Mouse (Mus musculus) liver, postnatal 0 days (tissue): ENCODE data around the gene Tln2. TPM values are rescaled to one million over a fixed set of nuclear protein-coding genes. Genes with fewer than 3 reads are reported as not detected.

Experiments used
- ATAC-seq: fragments of 200-750 bp; cut with Nextera tagmentation; 2 replicates; pipeline ENCODE4 v1.8.0; 2017; ENCODE audit warnings: mild to moderate bottlenecking, moderate library complexity
- DNase-seq: peaks from one replicate; pipeline ENCODE4 v3.0.0-alpha.2; 2016
- H3K27ac ChIP-seq: fragments of 300-500 bp; sonication (generic); 2 replicates; pipeline ENCODE4 v1.5.1; 2014; ENCODE audit warnings: antibody characterized with exemption, moderate library complexity, mild to moderate bottlenecking, low read depth
- H3K27me3 ChIP-seq: fragments of 300-500 bp; sonication (generic); 2 replicates; pipeline ENCODE4 v1.6.1; 2014; ENCODE audit warnings: low read length, control low read depth, mixed read lengths; ENCODE audit not compliant: insufficient read depth
- H3K36me3 ChIP-seq: fragments of 300-500 bp; sonication (generic); replicated peaks from 2 replicates; pipeline ENCODE4 v1.6.1; 2014; ENCODE audit warnings: mild to moderate bottlenecking, control low read depth, low read length, moderate library complexity, mixed read lengths; ENCODE audit not compliant: insufficient read depth
- H3K4me1 ChIP-seq: fragments of 300-500 bp; sonication (generic); 2 replicates; pipeline ENCODE4 v1.6.1; 2014; ENCODE audit warnings: antibody characterized with exemption, mild to moderate bottlenecking, control low read depth; ENCODE audit not compliant: insufficient read depth
- H3K4me2 ChIP-seq: fragments of 300-500 bp; sonication (generic); 2 replicates; pipeline ENCODE4 v1.6.1; 2014; ENCODE audit warnings: low read depth, mild to moderate bottlenecking, low read length, moderate library complexity, mixed read lengths
- H3K4me3 ChIP-seq: fragments of 300-500 bp; sonication (generic); 2 replicates; pipeline ENCODE4 v1.5.1; 2014; ENCODE audit warnings: low read depth, low read length
- H3K9ac ChIP-seq: fragments of 300-500 bp; sonication (generic); replicated peaks from 2 replicates; pipeline ENCODE4 v1.6.1; 2014; ENCODE audit warnings: mild to moderate bottlenecking, moderate library complexity
- H3K9me3 ChIP-seq: fragments of 300-500 bp; sonication (generic); 2 replicates; pipeline ENCODE4 v1.6.1; 2016; ENCODE audit warnings: mild to moderate bottlenecking, control low read depth, low read length, mixed read lengths
- CTCF ChIP-seq: sonication (generic); IDR thresholded peaks from 2 replicates; pipeline ENCODE4 v1.5.1; 2016; ENCODE audit warnings: antibody characterized with exemption, low read depth
- EP300 ChIP-seq: IDR thresholded peaks from 2 replicates; pipeline ENCODE4 v1.6.1; 2016; ENCODE audit warnings: antibody characterized with exemption, low read depth, mild to moderate bottlenecking
- WGBS: fragments of 180-500 bp; shearing (Covaris S2); extraction: QIAGEN DNeasy Blood & Tissue Kit; methylation state at CpG from one replicate; pipeline ENCODE4 v1.1.7; 2014; ENCODE audit not compliant: insufficient replicate concordance; 5-methylcytosine and 5-hydroxymethylcytosine counted together
- polyA plus RNA-seq: library from polyadenylated mRNA; unstranded; fragments of >200 nt; fragmentation: Nextera tagmentation; extraction: Ambion mirVana; gene quantifications from 2 replicates; pipeline ENCODE4 v1.2.1, GENCODE M21; 2015

Gene Tln2
- polyA plus RNA-seq, 1 experiment from 2014 or later = 3.5 TPM

DNA sequence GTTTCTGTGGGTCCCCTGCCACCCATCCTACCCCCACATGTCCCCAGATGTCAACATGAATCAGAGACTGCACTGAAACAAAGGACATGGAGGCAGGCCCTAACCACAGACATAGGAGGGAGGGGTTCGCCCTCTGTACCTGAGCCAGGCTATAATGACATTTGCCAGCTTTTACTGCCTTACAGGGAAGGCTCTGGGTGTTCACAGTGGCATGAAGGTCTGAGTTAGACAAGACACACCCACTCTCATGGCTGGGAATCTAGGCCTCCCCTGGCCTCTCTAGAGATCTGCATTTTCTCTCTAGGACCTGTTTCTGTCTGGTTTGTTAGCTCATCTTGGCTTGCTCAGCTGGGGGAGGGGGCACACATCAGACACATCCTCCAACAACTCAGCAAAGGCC is 380.8 kb downstream of the Tln2 start:
- Histone ChIP-seq H3K9ac (no peak overlapping the region), H3K27ac (no peak overlapping the region), H3K36me3 (no peaks in the 10 kb centered on the region), H3K4me2 (no peak overlapping the region), H3K4me3 (no peak overlapping the region), H3K27me3 (no peaks in the 10 kb centered on the region), H3K4me1 (no peaks in the 10 kb centered on the region), H3K9me3 (no peaks in the 10 kb centered on the region)
- TF ChIP-seq CTCF (no peak), EP300 (no peak)
- WGBS = 63% methylated on average over 1 of the region's 1 CpGs
- no peak for ATAC-seq
- DNase-seq = no peak

DNA sequence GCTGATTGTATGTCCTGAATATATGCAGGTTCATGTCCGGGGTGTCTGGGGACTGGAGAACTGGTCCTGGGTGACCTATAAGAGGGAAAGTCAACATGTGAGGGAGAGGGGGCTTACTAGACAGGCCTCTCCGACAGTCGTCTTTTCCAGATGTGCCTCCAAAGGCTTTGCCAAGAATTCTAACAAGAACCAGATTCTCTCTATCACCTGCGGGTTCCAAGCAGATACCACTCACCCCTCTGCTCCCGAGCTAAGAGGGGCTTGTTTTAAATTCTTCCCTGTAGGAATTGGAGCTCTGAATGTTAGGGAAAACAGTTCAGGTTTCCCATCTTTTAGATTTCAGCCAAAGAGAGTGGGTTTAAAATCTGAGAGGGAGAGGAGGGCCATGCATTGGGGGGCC is 381.3 kb downstream of the Tln2 start:
- 77% methylated on average over 5 of the region's 5 CpGs for WGBS
- DNase-seq (no peak), ATAC-seq (no peak)
- Histone ChIP-seq H3K4me1 (no peaks in the 10 kb centered on the region), H3K27ac (no peak overlapping the region), H3K27me3 (no peaks in the 10 kb centered on the region), H3K9ac (no peak overlapping the region), H3K36me3 (no peaks in the 10 kb centered on the region), H3K4me2 (no peak overlapping the region), H3K4me3 (no peak overlapping the region), H3K9me3 (no peaks in the 10 kb centered on the region)
- no peak for TF ChIP-seq CTCF
- no peak for TF ChIP-seq EP300

DNA sequence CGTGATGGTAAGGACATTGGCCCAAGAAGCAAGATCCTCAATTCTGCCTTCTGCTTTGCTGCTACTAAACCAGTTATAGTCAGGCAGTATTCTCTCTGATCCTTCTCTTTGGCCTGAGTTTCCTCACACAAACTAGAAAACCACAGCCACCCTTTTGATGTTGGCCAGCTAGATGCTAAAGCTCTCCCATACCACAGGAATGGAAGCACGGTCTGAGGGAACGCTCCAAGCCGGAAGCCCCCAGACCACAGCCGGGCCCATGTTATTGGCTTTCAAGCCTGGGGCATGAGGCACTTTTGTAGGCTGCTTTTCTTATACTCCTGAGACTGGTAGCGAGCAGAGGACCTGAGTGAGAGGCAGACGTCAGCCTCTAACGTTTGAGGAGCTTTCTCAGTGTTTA is 383.4 kb downstream of the Tln2 start:
- H3K4me2 ChIP-seq = no peak overlapping the region
- 44% methylated on average over 8 of the region's 8 CpGs for WGBS
- H3K27me3 ChIP-seq = no peaks in the 10 kb centered on the region
- H3K4me1 ChIP-seq = no peaks in the 10 kb centered on the region
- no peak for TF ChIP-seq EP300
- no peak for TF ChIP-seq CTCF
- H3K36me3 ChIP-seq = no peaks in the 10 kb centered on the region
- no peak for ATAC-seq
- no peak for DNase-seq
- H3K9me3 ChIP-seq = no peaks in the 10 kb centered on the region
- H3K27ac ChIP-seq = no peak overlapping the region
- no peak overlapping the region for H3K9ac ChIP-seq
- H3K4me3 ChIP-seq = no peak overlapping the region

DNA sequence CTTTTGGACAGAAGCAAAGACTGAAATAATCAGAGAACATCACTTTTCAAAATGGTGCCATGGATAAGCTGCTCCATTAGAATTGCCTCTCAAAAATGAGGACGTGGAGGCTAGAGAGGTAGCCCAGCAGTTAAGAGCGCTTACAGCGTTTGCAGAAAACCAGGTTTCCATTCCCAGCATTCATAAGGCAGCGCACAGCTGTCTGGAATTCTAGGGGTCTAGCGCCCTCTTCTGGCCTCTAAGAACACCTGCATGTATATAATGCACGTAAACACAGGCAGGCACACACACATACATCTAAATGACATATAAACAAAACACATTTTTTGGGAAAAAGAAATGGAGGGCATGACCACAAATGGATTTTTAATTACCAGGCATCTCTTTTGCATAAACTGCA is 385.7 kb downstream of the Tln2 start:
- WGBS = 85% methylated on average over 6 of the region's 6 CpGs
- no peaks in the 10 kb centered on the region for H3K9me3 ChIP-seq
- H3K9ac ChIP-seq = no peak overlapping the region
- ATAC-seq = no peak
- no peaks in the 10 kb centered on the region for H3K4me1 ChIP-seq
- no peak overlapping the region for H3K27ac ChIP-seq
- no peak overlapping the region for H3K4me2 ChIP-seq
- no peaks in the 10 kb centered on the region for H3K36me3 ChIP-seq
- no peak overlapping the region for H3K4me3 ChIP-seq
- H3K27me3 ChIP-seq = no peaks in the 10 kb centered on the region
- DNase-seq = no peak
- TF ChIP-seq CTCF (peak; percentile 17; the same call in 1 of the 2 replicates), EP300 (no peak)

DNA sequence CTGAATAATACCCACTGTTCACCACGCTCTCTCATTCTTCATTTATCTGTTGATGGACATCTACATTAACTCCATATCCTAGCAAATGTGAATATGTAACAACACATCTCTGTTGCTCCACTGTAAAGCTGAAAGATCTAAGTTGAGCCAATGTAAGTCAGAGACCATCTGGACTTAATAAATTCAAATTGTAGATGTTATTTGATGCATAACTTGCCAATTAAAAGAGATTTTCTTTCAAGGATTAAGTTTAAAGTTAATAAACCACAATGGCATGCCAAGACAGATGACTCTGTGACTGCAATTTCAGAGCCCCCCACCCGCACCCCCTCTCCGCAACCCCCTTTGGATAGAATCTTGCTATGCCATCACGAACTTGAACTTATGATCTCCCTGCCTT is 386.3 kb downstream of the Tln2 start:
- no peak overlapping the region for H3K9ac ChIP-seq
- H3K4me3 ChIP-seq = no peak overlapping the region
- no peaks in the 10 kb centered on the region for H3K9me3 ChIP-seq
- no peak for ATAC-seq
- no peak for DNase-seq
- no peaks in the 10 kb centered on the region for H3K27me3 ChIP-seq
- no peaks in the 10 kb centered on the region for H3K36me3 ChIP-seq
- no peak overlapping the region for H3K27ac ChIP-seq
- TF ChIP-seq EP300 (no peak), CTCF (no peak)
- H3K4me2 ChIP-seq = no peak overlapping the region
- H3K4me1 ChIP-seq = no peaks in the 10 kb centered on the region
- 91% methylated on average over 4 of the region's 4 CpGs for WGBS

DNA sequence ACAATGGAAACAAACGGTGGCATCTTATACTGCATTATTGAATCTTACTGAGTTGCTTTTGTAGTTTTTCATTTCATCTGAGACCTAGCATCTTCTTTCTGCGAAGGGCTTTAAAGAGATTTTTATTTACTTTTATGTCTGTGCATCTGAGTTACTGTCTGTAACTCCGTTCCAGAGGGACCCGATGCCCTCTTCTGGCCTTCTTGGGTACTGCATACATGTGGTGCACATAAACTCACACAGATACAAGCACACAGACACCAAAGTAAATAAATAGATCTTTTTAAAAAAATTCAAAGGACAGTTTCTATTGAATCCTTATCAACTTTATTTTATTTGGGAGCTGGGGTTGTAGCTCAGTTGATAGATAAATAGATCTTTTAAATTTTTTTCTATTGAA is 388.1 kb downstream of the Tln2 start:
- H3K27ac ChIP-seq = no peak overlapping the region
- ATAC-seq (no peak), DNase-seq (no peak)
- H3K9ac ChIP-seq = no peak overlapping the region
- no peaks in the 10 kb centered on the region for H3K27me3 ChIP-seq
- no peaks in the 10 kb centered on the region for H3K36me3 ChIP-seq
- no peak overlapping the region for H3K4me2 ChIP-seq
- TF ChIP-seq CTCF = peak; percentile 33
- no peak for TF ChIP-seq EP300
- H3K9me3 ChIP-seq = no peaks in the 10 kb centered on the region
- no peaks in the 10 kb centered on the region for H3K4me1 ChIP-seq
- H3K4me3 ChIP-seq = no peak overlapping the region
- 87% methylated on average over 4 of the region's 4 CpGs for WGBS

DNA sequence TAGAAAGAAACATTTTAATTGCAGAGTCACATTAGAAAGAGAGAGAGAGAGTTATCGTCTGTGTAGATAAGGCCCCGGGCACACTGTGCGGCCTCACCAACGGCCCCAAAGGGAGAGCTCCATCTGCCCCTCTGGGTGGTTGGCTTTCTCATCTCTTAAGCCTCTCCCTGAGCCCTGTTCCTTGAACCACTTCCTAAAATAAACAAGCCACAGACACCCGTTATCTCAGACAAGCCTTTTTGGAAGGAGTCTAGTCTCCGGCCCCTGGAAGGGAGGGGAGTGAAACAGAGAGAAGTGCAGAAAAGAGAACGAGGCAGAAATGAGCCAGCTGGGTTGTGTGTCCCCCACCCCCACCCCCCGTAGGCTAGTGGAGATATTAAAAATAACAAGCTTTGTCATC is 388.7 kb downstream of the Tln2 start:
- H3K4me1 ChIP-seq = no peaks in the 10 kb centered on the region
- no peaks in the 10 kb centered on the region for H3K9me3 ChIP-seq
- no peak overlapping the region for H3K9ac ChIP-seq
- no peak overlapping the region for H3K4me2 ChIP-seq
- H3K27ac ChIP-seq = no peak overlapping the region
- TF ChIP-seq EP300 = no peak
- TF ChIP-seq CTCF = no peak
- ATAC-seq (peak; percentile 40; the same call in 1 of the 2 replicates), DNase-seq (no peak)
- no peaks in the 10 kb centered on the region for H3K36me3 ChIP-seq
- no peak overlapping the region for H3K4me3 ChIP-seq
- no peaks in the 10 kb centered on the region for H3K27me3 ChIP-seq
- 34% methylated on average over 8 of the region's 8 CpGs for WGBS
